Mouse (Mus musculus): ENCODE measurements around the gene Klf7.

DNA sequence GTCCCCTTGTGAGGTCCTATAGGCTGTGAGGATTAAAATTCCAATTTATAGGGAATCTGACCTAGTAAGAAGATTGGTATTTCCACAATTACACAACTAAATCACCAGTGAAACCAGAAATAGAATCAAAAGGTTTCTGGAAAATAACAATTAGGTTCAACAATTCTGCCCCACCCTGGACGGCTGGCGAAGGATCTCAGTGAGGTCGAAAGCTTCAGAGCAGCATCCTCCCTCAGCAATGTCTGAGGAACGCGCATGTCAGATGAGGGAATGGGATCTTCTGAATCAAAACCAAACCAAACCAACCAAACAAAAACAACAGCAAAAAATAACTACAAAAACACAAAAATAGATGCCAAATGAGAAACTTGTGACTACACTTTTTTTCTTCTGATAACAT is 29.1 kb downstream of the Klf7 start:
- TF ChIP-seq CTCF (IDR thresholded peaks at IDR 0.05; ENCODE audit: extremely low read depth, insufficient read depth, low read length), result no peak
- no peak for TF ChIP-seq POLR2A (IDR thresholded peaks at IDR 0.05; ENCODE audit: extremely low read depth, insufficient read depth, low read length)

All from cortical plate, adult 2 months (tissue).